Mouse (Mus musculus): ENCODE measurements around the gene Vezt.

GRCm38 (mm10) chr10:94020587-94020986, 15.0 kb downstream of the Vezt start:
- TF ChIP-seq CTCF (conservative IDR thresholded peaks at IDR 0.05; ENCODE audit: low read length): no peak
- TF ChIP-seq POU5F1 (IDR thresholded peaks at IDR 0.05; ENCODE audit: borderline replicate concordance, low read length): no peak

All from E14TG2a.4 (cell line).